Mouse (Mus musculus) activated CD4-positive, CD25-positive, alpha-beta regulatory T cell (primary cell): ENCODE results near the gene Gigyf2. TPM values are rescaled to one million over a fixed set of nuclear protein-coding genes. Genes with fewer than 3 reads are reported as not detected.

Source experiments
- polyA plus RNA-seq, 2 experiments: library from polyadenylated mRNA; unstranded; fragments of 100-300 nt; shearing (Covaris generic); gene quantifications; one replicate each; pipeline ENCODE4 v1.2.1; 2017

Gigyf2 gene
- 10 to 100 TPM; 56.4 to 64.0 TPM for polyA plus RNA-seq

GRCm38 (mm10) chr1:87326742-87327163, at the start of gene Gigyf2:
Gene Gigyf2, plus strand, starts transcription at chr1:87326998.

GRCm38 (mm10) chr1:87394594-87394993, 67.8 kb downstream of the Gigyf2 start, which contains the start of gene Kcnj13:
Gene Kcnj13, minus strand, starts transcription at chr1:87394729.

DNA sequence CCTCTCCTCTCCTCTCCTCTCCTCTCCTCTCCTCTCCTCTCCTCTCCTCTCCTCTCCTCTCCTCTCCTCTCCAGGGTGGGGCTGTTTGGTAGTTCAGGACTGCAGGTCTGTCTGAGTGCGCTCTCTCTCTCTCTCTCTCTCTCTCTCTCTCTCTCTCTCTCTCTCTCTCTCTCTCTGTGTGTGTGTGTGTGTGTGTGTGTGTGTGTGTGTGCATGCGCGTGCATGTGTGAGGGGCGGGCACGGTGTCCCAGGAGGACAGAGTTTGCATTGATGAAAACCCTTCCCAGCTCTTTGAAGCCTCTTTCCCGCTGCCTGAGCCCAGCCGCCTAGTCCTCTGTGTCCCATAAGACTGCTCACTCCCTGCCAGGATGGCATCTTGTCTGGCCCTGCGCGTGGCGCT, 143.2 kb downstream of the Gigyf2 start, which contains the start of gene Snorc:
TSS of gene Snorc (plus strand) at position 301 of the 400 bp plus-strand sequence.

Other genes starting within 250 kb of the Gigyf2 start
- gene Alppl2, start 237.1 kb upstream of the Gigyf2 start, polyA plus RNA-seq: not detected
- gene Alpi, start 225.4 kb upstream of the Gigyf2 start, polyA plus RNA-seq: not detected
- gene Akp3, start 202.0 kb upstream of the Gigyf2 start, polyA plus RNA-seq: not detected
- under 1 TPM; 0.16 to 0.38 TPM for gene Ecel1, start 170.5 kb upstream of the Gigyf2 start, polyA plus RNA-seq
- gene Prss56, start 143.7 kb upstream of the Gigyf2 start, polyA plus RNA-seq: not detected
- not detected for gene Chrnd, start 136.4 kb upstream of the Gigyf2 start, polyA plus RNA-seq
- not detected for gene Chrng, start 122.3 kb upstream of the Gigyf2 start, polyA plus RNA-seq
- 100 to 1,000 TPM; 155 to 157 TPM for gene Eif4e2, start 113.1 kb upstream of the Gigyf2 start, polyA plus RNA-seq
- gene Efhd1, start 62.6 kb upstream of the Gigyf2 start, polyA plus RNA-seq: under 1 TPM in 1 of 2 experiments, not detected in 1; 0.21 TPM
- under 1 TPM; 0.21 to 0.95 TPM for gene Kcnj13, start 67.7 kb downstream of the Gigyf2 start, polyA plus RNA-seq
- gene Snorc, start 143.3 kb downstream of the Gigyf2 start, polyA plus RNA-seq: not detected
- under 1 TPM in 1 of 2 experiments, not detected in 1; 0.22 TPM for gene Neu2, start 182.9 kb downstream of the Gigyf2 start, polyA plus RNA-seq
- gene Ngef, start 246.9 kb downstream of the Gigyf2 start, polyA plus RNA-seq: not detected